In the genomic region with DNA sequence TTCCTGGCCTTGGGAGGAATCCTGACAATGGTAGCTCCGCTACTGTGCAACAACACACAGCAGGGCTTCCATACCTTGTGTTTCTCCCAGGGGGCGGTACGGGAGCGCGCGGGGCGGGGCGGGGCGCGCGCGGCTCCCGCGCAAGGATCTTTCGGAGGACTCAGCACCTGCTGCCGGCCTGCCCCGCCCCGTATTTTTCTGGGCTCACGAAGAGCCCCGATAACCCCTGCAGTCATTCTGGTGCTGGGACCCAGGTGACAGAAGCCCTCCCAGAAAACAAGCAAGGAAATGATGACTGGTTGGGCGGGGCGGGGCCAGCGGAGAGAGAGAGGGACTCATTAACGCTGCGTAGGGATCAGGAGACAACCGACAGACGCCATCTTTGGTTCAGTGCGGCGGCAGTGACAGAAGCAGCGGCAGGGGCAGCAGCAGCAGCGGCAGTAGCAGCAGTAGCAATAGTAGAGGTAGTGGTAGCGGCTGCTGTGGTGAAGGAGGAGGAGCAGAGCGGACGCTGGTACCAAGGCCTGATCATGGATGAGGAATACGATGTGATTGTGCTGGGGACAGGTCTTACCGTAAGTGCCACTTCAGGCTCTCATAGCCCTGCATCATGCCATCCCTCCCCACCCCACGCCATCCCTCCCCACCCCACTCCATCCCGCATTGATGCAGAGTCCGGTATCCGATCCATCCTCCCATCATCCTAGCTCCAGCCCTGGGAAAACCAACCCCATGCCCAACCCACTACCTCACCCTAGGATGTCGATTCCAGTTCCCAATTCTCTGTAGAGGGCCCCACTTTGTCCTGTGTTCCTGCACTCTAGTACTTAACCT, we compare ENCODE assay signal across 8 mouse cellular contexts. TPM values are rescaled to one million over a fixed set of nuclear protein-coding genes. Genes with fewer than 3 reads are reported as not detected.
DNase-seq lines count a peak whose midpoint lies in the region; ATAC-seq and TF ChIP-seq lines count a peak whose summit lies in the region.

A gene (plus strand): TSS at position 132 of the 834 bp plus-strand sequence.

- H3K27me3 ChIP-seq in erythroblast, embryonic 14.5 days (ENCODE audit: control insufficient read depth) = no peaks in the 10 kb centered on the region
- H3K27me3 ChIP-seq in heart, embryonic 12.5 days (replicated peaks) = no peaks in the 10 kb centered on the region
- H3K27me3 ChIP-seq in kidney, postnatal 0 days (ENCODE audit: insufficient read depth, low read length) = no peaks in the 10 kb centered on the region
- 0 out of 2 replicates have a peak, but pooled peaks cover 6% of the 10 kb centered on the region for H3K27me3 ChIP-seq in liver, embryonic 12.5 days (replicated peaks)
- no peaks in the 10 kb centered on the region for H3K27me3 ChIP-seq in stomach, embryonic 14.5 days (ENCODE audit: control insufficient read depth, insufficient read depth, low read length)

- peak; percentile 90 for ATAC-seq in heart, embryonic 12.5 days (ENCODE audit: insufficient number of reproducible peaks, low FRiP score)
- ATAC-seq in kidney, postnatal 0 days (replicated peaks; ENCODE audit: low FRiP score, low read depth) = peak; percentile 76
- peak; percentile 83 for ATAC-seq in liver, embryonic 12.5 days
- ATAC-seq in stomach, embryonic 14.5 days (ENCODE audit: insufficient number of reproducible peaks, insufficient read depth, low FRiP score, low read depth) = peak; percentile 81

- no peaks in the 10 kb centered on the region for H3K9me3 ChIP-seq in erythroblast, embryonic 14.5 days (ENCODE audit: control insufficient read depth, low read length)
- no peaks in the 10 kb centered on the region for H3K9me3 ChIP-seq in heart, embryonic 12.5 days (replicated peaks)
- no peaks in the 10 kb centered on the region for H3K9me3 ChIP-seq in kidney, postnatal 0 days (replicated peaks; ENCODE audit: low read length)
- H3K9me3 ChIP-seq in liver, embryonic 12.5 days (replicated peaks) = no peaks in the 10 kb centered on the region
- H3K9me3 ChIP-seq in stomach, embryonic 14.5 days (ENCODE audit: control insufficient read depth, low read depth, low read length) = no peaks in the 10 kb centered on the region

- 12% methylated on average over 41 of the region's 41 CpGs for WGBS in heart, embryonic 12.5 days
- WGBS in kidney, postnatal 0 days = 22% methylated on average over 41 of the region's 41 CpGs
- WGBS in liver, embryonic 12.5 days (ENCODE audit: insufficient replicate concordance) = 11% methylated on average over 39 of the region's 41 CpGs
- 15% methylated on average over 40 of the region's 41 CpGs for WGBS in stomach, embryonic 14.5 days

- peak within 1 kb of the TSS; percentile 94 for H3K27ac ChIP-seq in heart, embryonic 12.5 days (ENCODE audit: poor library complexity, severe bottlenecking)
- peak within 1 kb of the TSS; percentile 89 for H3K27ac ChIP-seq in kidney, postnatal 0 days
- H3K27ac ChIP-seq in liver, embryonic 12.5 days = peak within 1 kb of the TSS; percentile 86
- peak within 1 kb of the TSS; percentile 80; the same call in 1 of the 2 replicates for H3K27ac ChIP-seq in stomach, embryonic 14.5 days (ENCODE audit: low read length)

- H3K4me3 ChIP-seq in erythroblast, embryonic 14.5 days (replicated peaks) = peak within 1 kb of the TSS; percentile 88
- peak within 1 kb of the TSS; percentile 70 for H3K4me3 ChIP-seq in heart, embryonic 12.5 days
- peak within 1 kb of the TSS; percentile 56 for H3K4me3 ChIP-seq in kidney, postnatal 0 days (replicated peaks; ENCODE audit: low read depth, low read length)
- peak within 1 kb of the TSS; percentile 69 for H3K4me3 ChIP-seq in liver, embryonic 12.5 days
- H3K4me3 ChIP-seq in stomach, embryonic 14.5 days (ENCODE audit: low read depth, low read length) = peak within 1 kb of the TSS; percentile 50

- peaks cover 83% of the 10 kb centered on the region for H3K36me3 ChIP-seq in erythroblast, embryonic 14.5 days (ENCODE audit: control insufficient read depth)
- H3K36me3 ChIP-seq in heart, embryonic 12.5 days = peaks cover 77% of the 10 kb centered on the region
- H3K36me3 ChIP-seq in kidney, postnatal 0 days (ENCODE audit: insufficient read depth, low read length) = peaks cover 26% of the 10 kb centered on the region; the same call in 1 of the 2 replicates
- peaks cover 83% of the 10 kb centered on the region for H3K36me3 ChIP-seq in liver, embryonic 12.5 days
- peaks cover 25% of the 10 kb centered on the region for H3K36me3 ChIP-seq in stomach, embryonic 14.5 days (ENCODE audit: control insufficient read depth, insufficient read depth, low read length)

- H3K9ac ChIP-seq in heart, embryonic 12.5 days = peak within 1 kb of the TSS; percentile 90
- H3K9ac ChIP-seq in kidney, postnatal 0 days (ENCODE audit: low read depth, low read length) = peak within 1 kb of the TSS; percentile 74
- peak within 1 kb of the TSS; percentile 78 for H3K9ac ChIP-seq in liver, embryonic 12.5 days
- H3K9ac ChIP-seq in stomach, embryonic 14.5 days (replicated peaks; ENCODE audit: low read depth, low read length) = peak within 1 kb of the TSS; percentile 47

- peak within 1 kb of the TSS; percentile 86 for H3K4me2 ChIP-seq in heart, embryonic 12.5 days
- H3K4me2 ChIP-seq in kidney, postnatal 0 days (ENCODE audit: low read length) = peak within 1 kb of the TSS; percentile 60
- peak within 1 kb of the TSS; percentile 77 for H3K4me2 ChIP-seq in liver, embryonic 12.5 days
- peak within 1 kb of the TSS; percentile 60 for H3K4me2 ChIP-seq in stomach, embryonic 14.5 days (replicated peaks; ENCODE audit: low read depth, low read length)

- DNase-seq in CD4-positive helper T cell, adult 2 months (ENCODE audit: low read depth, low spot score) = peak; percentile 92
- peak; percentile 85 for DNase-seq in brain, adult 2 months (ENCODE audit: low read depth, low spot score)
- peak; percentile 76 for DNase-seq in kidney, postnatal 0 days (ENCODE audit: low spot score)
- DNase-seq in natural killer cell, adult 2 months (ENCODE audit: low spot score in 2 of 2) = peak; percentile 74 to 80

- peaks cover 29% of the 10 kb centered on the region for H3K4me1 ChIP-seq in erythroblast, embryonic 14.5 days (ENCODE audit: control insufficient read depth)
- H3K4me1 ChIP-seq in heart, embryonic 12.5 days (replicated peaks) = peaks cover 9% of the 10 kb centered on the region; the same call in 1 of the 2 replicates
- no peaks in the 10 kb centered on the region for H3K4me1 ChIP-seq in kidney, postnatal 0 days (replicated peaks; ENCODE audit: insufficient read depth, low read length)
- peaks cover 17% of the 10 kb centered on the region for H3K4me1 ChIP-seq in liver, embryonic 12.5 days
- H3K4me1 ChIP-seq in stomach, embryonic 14.5 days (ENCODE audit: control insufficient read depth, insufficient read depth, low read length) = no peaks in the 10 kb centered on the region

- TF ChIP-seq CTCF in kidney, postnatal 0 days (IDR thresholded peaks at IDR 0.05; ENCODE audit: low read depth) = peak; percentile 47

RNA-seq across cellular contexts. Expression of the gene that starts here (rescaled TPM):
- polyA plus RNA-seq in erythroblast, embryonic 14.5 days (2012) = 3.4 and 4.0 TPM in 2 replicates
- 167 and 174 TPM in 2 replicates for polyA plus RNA-seq in heart, embryonic 12.5 days (2016; fragmentation: Nextera tagmentation; extraction: Ambion mirVana)
- 95.2 and 111 TPM in 2 replicates for polyA plus RNA-seq in kidney, postnatal 0 days (2015; fragmentation: Nextera tagmentation; extraction: Ambion mirVana)
- polyA plus RNA-seq in liver, embryonic 12.5 days (2016; fragmentation: Nextera tagmentation; extraction: Ambion mirVana) = 64.1 and 78.8 TPM in 2 replicates
- polyA plus RNA-seq in stomach, embryonic 14.5 days (2014; fragmentation: Nextera tagmentation; extraction: Ambion mirVana) = 182 and 193 TPM in 2 replicates

Comparison
In these comparisons a context has a peak if more than half of its experiments do, and no peak if none do; other contexts are left out.
1. Peak in every context shown above with its lines: DNase-seq, ATAC-seq, H3K4me3 ChIP-seq and H3K27ac ChIP-seq.
2. RNA of the gene that starts here (polyA plus RNA-seq): 182 to 193 TPM in stomach, embryonic 14.5 days, 167 to 174 TPM in heart, embryonic 12.5 days, 95.2 to 111 TPM in kidney, postnatal 0 days and 64.1 to 78.8 TPM in liver, embryonic 12.5 days; 3.4 to 4.0 TPM in erythroblast, embryonic 14.5 days; every median in the first group is over 10 times any median in the second.